Comparison of ENCODE assay signal across 21 mouse cellular contexts in the genomic region with DNA sequence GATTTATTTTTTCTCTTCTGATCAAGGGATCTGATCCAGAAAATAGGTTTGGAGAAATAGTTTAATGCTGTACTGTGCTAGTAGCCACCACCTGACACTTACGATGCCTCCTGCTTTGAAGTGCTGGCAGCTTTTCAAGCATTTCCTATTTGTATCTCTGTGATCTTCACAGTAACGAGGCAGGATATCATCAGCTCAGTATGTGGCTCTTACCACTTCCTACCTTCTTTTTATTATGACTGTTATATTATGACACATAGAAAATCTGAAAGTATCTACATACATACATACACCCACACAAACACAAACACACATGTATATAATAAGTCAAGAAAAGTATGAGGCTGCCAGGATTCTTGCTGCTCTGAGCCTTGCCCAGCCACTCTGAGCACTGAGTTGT.
A peak's percentile ranks its signal among the peaks of the same experiment; 100 is the strongest.
DNase-seq lines count a peak whose midpoint lies in the region; ATAC-seq lines count a peak whose summit lies in the region.
"Had no signal": no experiment of that assay in that cellular context is flagged by ENCODE, and none has a peak within 500 bp of the region (broad histone marks: within the 10 kb centered on the region; RNA-seq: fewer than 3 reads in every experiment).

No protein-coding gene starts in this region.

- intact Hi-C loops in gastrocnemius, postnatal 14 days (cut with DNase I; ENCODE audit: low total_unique reads) = no loop called here

- ATAC-seq in inflammation-experienced regulatory T-cells, adult 6 months = peak; percentile 97
- peak; percentile 44 for ATAC-seq in neutrophil, adult 5-6 weeks (ENCODE audit: extremely low read depth, insufficient number of reproducible peaks, low FRiP score, poor library complexity, severe bottlenecking)
- ATAC-seq: forebrain, postnatal 0 days; liver, embryonic 12.5 days; liver, postnatal 0 days had no signal

- DNase-seq in thymus, postnatal 0 days (ENCODE audit: low spot score) = peak; percentile 63
- no peak for DNase-seq in thymus, postnatal 36 days
- peak; percentile 43 to 53 for DNase-seq in CD8-positive naive resting alpha-beta T cell, adult 2 months (ENCODE audit: low read depth in 2 of 2, low spot score in 2 of 2)
- no peak for DNase-seq in gastrocnemius, postnatal 14 days
- DNase-seq in cerebellum, adult 9-11 months = no peak
- no peak for DNase-seq in right cerebral cortex, postnatal 36 days (ENCODE audit: low spot score in 2 of 2)
- DNase-seq: adrenal gland, postnatal 25 days; cerebellum, adult 11-12 months; cerebellum, postnatal 14 days; forebrain, postnatal 0 days; heart, postnatal 10 days; kidney, adult 18-20 months; kidney, postnatal 4 days; left cerebral cortex, postnatal 4 days; liver, postnatal 0 days; midbrain, embryonic 14.5 days; retina, postnatal 1 day; right cerebral cortex, postnatal 14 days had no signal

Comparison
In these comparisons a context has a peak if more than half of its experiments do, and no peak if none do; other contexts are left out.
1. DNase-seq: peak in thymus, postnatal 0 days (single experiment) and CD8-positive naive resting alpha-beta T cell, adult 2 months (2 of 2); none in thymus, postnatal 36 days (0 of 2), gastrocnemius, postnatal 14 days (single experiment), cerebellum, adult 9-11 months (single experiment) and right cerebral cortex, postnatal 36 days (0 of 2).